Mouse (Mus musculus) olfactory bulb, adult 2 months (tissue): ENCODE measurements around the gene Llgl2.

Experiments
- CTCF ChIP-seq: fragments of 200-500 bp; IDR thresholded peaks from 2 replicates; pipeline ENCODE4 v1.5.1; 2012; ENCODE audit warnings: low read depth, mild to moderate bottlenecking, low read length, moderate library complexity; ENCODE audit not compliant: insufficient read depth
- POLR2A ChIP-seq: fragments of 200-500 bp; IDR thresholded peaks from 2 replicates; pipeline ENCODE4 v1.6.1; 2012; ENCODE audit warnings: mild to moderate bottlenecking, low read depth, low read length, moderate library complexity; ENCODE audit not compliant: insufficient read depth

GRCm38 (mm10) chr11:115878071-115878470 is 54.2 kb downstream of the Llgl2 start:
- TF ChIP-seq CTCF (no peak), POLR2A (no peak)
